Mouse (Mus musculus) kidney, adult 2 months (tissue): ENCODE measurements at regions not wholly inside any gene's neighbourhood (a gene's known extent, or its start where the extent isn't known, plus 50 kb on each side); places are given as distances from the start of the nearest gene placed in this dataset.
A peak's percentile ranks its signal among the peaks of the same experiment; 100 is the strongest.

ENCODE experiments used
- DNase-seq: peaks from one replicate; pipeline ENCODE4 v3.0.0; 2021
- H3K27ac ChIP-seq: fragments of 200-500 bp; 2 replicates; pipeline ENCODE4 v1.5.1; 2012; ENCODE audit warnings: low read depth, low read length, control low read depth, inconsistent platforms; ENCODE audit not compliant: insufficient read depth
- H3K27me3 ChIP-seq: fragments of 200-500 bp; replicated peaks from 2 replicates; pipeline ENCODE4 v1.6.1; 2012; ENCODE audit warnings: mild to moderate bottlenecking, moderate library complexity, low read length, inconsistent platforms; ENCODE audit not compliant: control insufficient read depth, insufficient read depth
- H3K36me3 ChIP-seq: fragments of 200-500 bp; 2 replicates; pipeline ENCODE4 v1.6.1; 2012; ENCODE audit warnings: mild to moderate bottlenecking, moderate library complexity, low read length, inconsistent platforms; ENCODE audit not compliant: control insufficient read depth, insufficient read depth
- H3K4me1 ChIP-seq: fragments of 200-500 bp; 2 replicates; pipeline ENCODE4 v1.6.1; 2011; ENCODE audit warnings: low read length; ENCODE audit not compliant: control insufficient read depth, insufficient read depth
- H3K4me3 ChIP-seq: fragments of 200-500 bp; 2 replicates; pipeline ENCODE4 v1.5.1; 2011; ENCODE audit warnings: mild to moderate bottlenecking, low read depth, low read length, control low read depth; ENCODE audit not compliant: insufficient read depth
- CTCF ChIP-seq: fragments of 200-500 bp; conservative IDR thresholded peaks from 2 replicates; pipeline ENCODE4 v1.5.1; 2011; ENCODE audit warnings: low read depth, mild to moderate bottlenecking, control low read depth, low read length, moderate library complexity, mixed read lengths; ENCODE audit not compliant: insufficient read depth, insufficient read length
- POLR2A ChIP-seq: fragments of 200-500 bp; IDR thresholded peaks from one replicate; pipeline ENCODE4 v1.6.1; 2011; ENCODE audit warnings: low read depth, low read length, control low read depth
- WGBS: fragments of 180-500 bp; shearing (Covaris S2); methylation state at CpG from one replicate; pipeline ENCODE4 v1.1.7; 2018; 5-methylcytosine and 5-hydroxymethylcytosine counted together

- no peak for TF ChIP-seq CTCF
- TF ChIP-seq POLR2A = no peak
- 54% methylated on average over 8 of the region's 8 CpGs for WGBS
- no peak overlapping the region for H3K4me3 ChIP-seq
- no peak overlapping the region for H3K27ac ChIP-seq
- no peaks in the 10 kb centered on the region for H3K27me3 ChIP-seq
- H3K4me1 ChIP-seq = no peaks in the 10 kb centered on the region
- H3K36me3 ChIP-seq = no peaks in the 10 kb centered on the region
- no peak for DNase-seq
Measured at GRCm38 (mm10) chr14:24886896-24887421, 400.0 kb downstream of the Rps24 start.

- H3K4me1 ChIP-seq = no peaks in the 10 kb centered on the region
- DNase-seq = no peak
- no peak for TF ChIP-seq CTCF
- TF ChIP-seq POLR2A = no peak
- no peak overlapping the region for H3K4me3 ChIP-seq
- H3K27me3 ChIP-seq = no peaks in the 10 kb centered on the region
- H3K27ac ChIP-seq = no peak overlapping the region
- no peaks in the 10 kb centered on the region for H3K36me3 ChIP-seq
- 71% methylated on average over 2 of the region's 2 CpGs for WGBS
Measured at GRCm38 (mm10) chr14:24890856-24891255, 403.9 kb downstream of the Rps24 start.

GRCm38 (mm10) chr14:24895196-24895595 lies 408.3 kb downstream of the Rps24 start:
- Histone ChIP-seq H3K4me1 (no peaks in the 10 kb centered on the region), H3K27me3 (no peaks in the 10 kb centered on the region), H3K27ac (no peak overlapping the region), H3K36me3 (no peaks in the 10 kb centered on the region), H3K4me3 (no peak overlapping the region)
- WGBS = 67% methylated on average over 1 of the region's 1 CpGs
- TF ChIP-seq POLR2A = no peak
- TF ChIP-seq CTCF = no peak
- no peak for DNase-seq

GRCm38 (mm10) chr14:24896681-24897080 lies 409.8 kb downstream of the Rps24 start:
- Histone ChIP-seq H3K4me3 (no peak overlapping the region), H3K27me3 (no peaks in the 10 kb centered on the region), H3K4me1 (no peaks in the 10 kb centered on the region), H3K36me3 (no peaks in the 10 kb centered on the region), H3K27ac (no peak overlapping the region)
- DNase-seq = no peak
- TF ChIP-seq CTCF (no peak), POLR2A (no peak)
- WGBS = 91% methylated on average over 5 of the region's 5 CpGs

GRCm38 (mm10) chr14:24900501-24901179 lies 413.7 kb downstream of the Rps24 start:
- TF ChIP-seq POLR2A (no peak), CTCF (no peak)
- Histone ChIP-seq H3K27ac (no peak overlapping the region), H3K36me3 (no peaks in the 10 kb centered on the region), H3K4me1 (no peaks in the 10 kb centered on the region), H3K27me3 (no peaks in the 10 kb centered on the region), H3K4me3 (no peak overlapping the region)
- 72% methylated on average over 13 of the region's 13 CpGs for WGBS
- DNase-seq = peak; percentile 64

GRCm38 (mm10) chr14:24901726-24902125 lies 414.8 kb downstream of the Rps24 start:
- TF ChIP-seq POLR2A = no peak
- no peak for TF ChIP-seq CTCF
- Histone ChIP-seq H3K36me3 (no peaks in the 10 kb centered on the region), H3K4me1 (no peaks in the 10 kb centered on the region), H3K27ac (no peak overlapping the region), H3K27me3 (no peaks in the 10 kb centered on the region), H3K4me3 (no peak overlapping the region)
- DNase-seq = no peak
- WGBS = 65% methylated on average over 7 of the region's 7 CpGs

GRCm38 (mm10) chr14:24902870-24903269 lies 415.9 kb downstream of the Rps24 start:
- Histone ChIP-seq H3K4me1 (no peaks in the 10 kb centered on the region), H3K4me3 (no peak overlapping the region), H3K36me3 (no peaks in the 10 kb centered on the region), H3K27ac (no peak overlapping the region), H3K27me3 (no peaks in the 10 kb centered on the region)
- WGBS = 8% methylated on average over 3 of the region's 4 CpGs
- DNase-seq = peak; percentile 22
- no peak; the same call in 1 of the 2 replicates for TF ChIP-seq CTCF
- TF ChIP-seq POLR2A = no peak
